Mouse (Mus musculus): ENCODE measurements around the gene Hacd4.

DNA sequence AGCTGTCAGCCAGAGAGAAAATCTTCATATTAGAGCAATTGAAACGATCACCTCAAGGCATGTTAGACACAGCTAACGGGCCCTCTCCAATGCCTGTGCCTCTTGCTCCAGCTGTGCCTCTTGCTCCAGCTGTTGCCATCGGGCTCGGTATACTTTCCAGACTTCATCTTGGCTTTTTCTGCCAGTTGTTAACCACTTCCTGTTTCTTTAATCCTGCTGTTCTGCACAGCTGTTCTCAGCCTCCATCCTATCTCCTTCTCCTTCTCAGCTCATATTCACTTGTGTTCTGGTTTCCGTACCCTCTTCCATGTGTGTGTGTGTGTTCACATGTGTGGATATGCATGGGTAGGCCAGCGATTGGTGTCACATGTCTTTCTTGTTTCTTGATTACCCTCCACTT is 41.4 kb upstream of the Hacd4 start:
- TF ChIP-seq POLR2A (IDR thresholded peaks at IDR 0.05; ENCODE audit: control insufficient read depth, low read depth, low read length) (no peak), CTCF (IDR thresholded peaks at IDR 0.05; ENCODE audit: control insufficient read depth, insufficient read depth, insufficient replicate concordance, low read depth, low read length) (no peak)

All from testis, adult 2 months (tissue).